Comparison of ENCODE assay signal across 14 mouse cellular contexts in genomic region chr8:11327298-11327697, GRCm38 (mm10). TPM values are rescaled to one million over a fixed set of nuclear protein-coding genes. Genes with fewer than 3 reads are reported as not detected.
A peak's percentile ranks its signal among the peaks of the same experiment; 100 is the strongest.
DNase-seq lines count a peak whose midpoint lies in the region; ATAC-seq and TF ChIP-seq lines count a peak whose summit lies in the region.
"Had no signal": no experiment of that assay in that cellular context is flagged by ENCODE, and none has a peak within 500 bp of the region (broad histone marks: within the 10 kb centered on the region; RNA-seq: fewer than 3 reads in every experiment).

No protein-coding gene starts in this region.

- H3K27ac ChIP-seq in kidney, adult 2 months (ENCODE audit: insufficient read depth, low read depth, low read length): peak overlapping the region; percentile 21; the same call in 1 of the 2 replicates
- no peak overlapping the region for H3K27ac ChIP-seq in embryonic facial prominence, embryonic 11.5 days (replicated peaks; ENCODE audit: low read depth, low read length)
- no peak overlapping the region for H3K27ac ChIP-seq in left cerebral cortex, adult 2 months
- H3K27ac ChIP-seq: layer of hippocampus, adult 2 months; liver, embryonic 12.5 days; neural tube, embryonic 13.5 days had no signal

- no peaks in the 10 kb centered on the region for H3K9me3 ChIP-seq in embryonic facial prominence, embryonic 11.5 days (replicated peaks; ENCODE audit: control insufficient read depth, low read length)
- H3K9me3 ChIP-seq: liver, embryonic 12.5 days; neural tube, embryonic 13.5 days had no signal

- no peak overlapping the region for H3K4me3 ChIP-seq in kidney, adult 2 months (ENCODE audit: insufficient read depth, low read depth, low read length)
- no peak overlapping the region for H3K4me3 ChIP-seq in embryonic facial prominence, embryonic 11.5 days (ENCODE audit: low read depth, low read length)
- H3K4me3 ChIP-seq in left cerebral cortex, adult 2 months: no peak overlapping the region
- H3K4me3 ChIP-seq: layer of hippocampus, adult 2 months; liver, embryonic 12.5 days; neural tube, embryonic 13.5 days had no signal

- DNase-seq in kidney, adult 2 months: no peak
- DNase-seq in kidney, adult 8-10 months: no peak
- peak; percentile 66 for DNase-seq in NIH3T3 (ENCODE audit: low read depth)
- peak; percentile 49 for DNase-seq in embryonic facial prominence, embryonic 11.5 days (ENCODE audit: low spot score)
- DNase-seq in kidney, postnatal 4 days: peak; percentile 56 to 65
- no peak for DNase-seq in left cerebral cortex, adult 2 months (ENCODE audit: extremely low spot score in 1 of 2, low spot score in 2 of 2)
- no peak for DNase-seq in thymus, postnatal 0 days (ENCODE audit: low spot score)
- DNase-seq in frontal cortex, postnatal 25 days (ENCODE audit: low spot score in 2 of 2): no peak
- DNase-seq: forebrain, postnatal 0 days; right cerebral cortex, postnatal 14 days had no signal

- no peak for TF ChIP-seq POLR2A in kidney, adult 2 months (IDR thresholded peaks at IDR 0.05; ENCODE audit: low read depth, low read length)

- no peak for TF ChIP-seq CTCF in kidney, adult 2 months (conservative IDR thresholded peaks at IDR 0.05; ENCODE audit: insufficient read depth, insufficient read length, low read depth, low read length)
- TF ChIP-seq CTCF in left cerebral cortex, adult 2 months (IDR thresholded peaks at IDR 0.05): no peak

- H3K9ac ChIP-seq in embryonic facial prominence, embryonic 11.5 days (replicated peaks; ENCODE audit: low read length): no peak overlapping the region
- H3K9ac ChIP-seq: forebrain, postnatal 0 days; liver, embryonic 12.5 days; neural tube, embryonic 13.5 days had no signal

- H3K27me3 ChIP-seq in kidney, adult 2 months (replicated peaks; ENCODE audit: control insufficient read depth, insufficient read depth, low read length): no peaks in the 10 kb centered on the region
- H3K27me3 ChIP-seq in embryonic facial prominence, embryonic 11.5 days (ENCODE audit: control insufficient read depth, insufficient read depth, low read length): no peaks in the 10 kb centered on the region
- H3K27me3 ChIP-seq: liver, embryonic 12.5 days; neural tube, embryonic 13.5 days had no signal

- H3K4me1 ChIP-seq in kidney, adult 2 months (ENCODE audit: control insufficient read depth, insufficient read depth, low read length): peaks cover 49% of the 10 kb centered on the region
- 0 out of 2 replicates have a peak, but pooled peaks cover 3% of the 10 kb centered on the region for H3K4me1 ChIP-seq in embryonic facial prominence, embryonic 11.5 days (ENCODE audit: control insufficient read depth, insufficient read depth, low read length)
- H3K4me1 ChIP-seq: liver, embryonic 12.5 days had no signal

- ATAC-seq in embryonic facial prominence, embryonic 11.5 days (replicated peaks; ENCODE audit: insufficient number of reproducible peaks, low FRiP score, low TSS enrichment, low read depth): no peak
- ATAC-seq: forebrain, postnatal 0 days; liver, embryonic 12.5 days had no signal

- WGBS in kidney, adult 2 months: 42% methylated on average over 4 of the region's 4 CpGs
- 32% methylated on average over 4 of the region's 4 CpGs for WGBS in embryonic facial prominence, embryonic 11.5 days

- intact Hi-C loops in left cerebral cortex, adult 2 months (cut with DNase I): no loop called here

- H3K36me3 ChIP-seq in kidney, adult 2 months (ENCODE audit: control insufficient read depth, insufficient read depth, low read length): no peaks in the 10 kb centered on the region
- H3K36me3 ChIP-seq in embryonic facial prominence, embryonic 11.5 days (replicated peaks; ENCODE audit: control insufficient read depth, insufficient read depth, low read depth, low read length): no peaks in the 10 kb centered on the region
- H3K36me3 ChIP-seq: liver, embryonic 12.5 days; neural tube, embryonic 13.5 days had no signal

- no peak overlapping the region for H3K4me2 ChIP-seq in embryonic facial prominence, embryonic 11.5 days (ENCODE audit: low read depth, low read length)
- H3K4me2 ChIP-seq: liver, embryonic 12.5 days; midbrain, embryonic 11.5 days; neural tube, embryonic 13.5 days had no signal

RNA-seq across cellular contexts. Expression of gene Col4a1, which starts 14.7 kb away (rescaled TPM):
- 216 and 304 TPM in 2 replicates for polyA plus RNA-seq in kidney, adult 2 months (2012; rRNA removed)
- polyA plus RNA-seq in embryonic facial prominence, embryonic 11.5 days (2014; fragmentation: Nextera tagmentation; extraction: Ambion mirVana): 93.6 and 114 TPM in 2 replicates
- 10 to 100 TPM; 55.4 to 66.2 TPM for total RNA-seq in left cerebral cortex, adult 2 months (2021)
- polyA plus RNA-seq in thymus, postnatal 0 days (2015; fragmentation: Nextera tagmentation; extraction: Ambion mirVana): 56.0 and 57.0 TPM in 2 replicates

RNA-seq across cellular contexts. Expression of gene Col4a2, which starts 14.7 kb away (rescaled TPM):
- 75.6 and 83.5 TPM in 2 replicates for polyA plus RNA-seq in kidney, adult 2 months (2012; rRNA removed)
- 26.7 and 30.3 TPM in 2 replicates for polyA plus RNA-seq in embryonic facial prominence, embryonic 11.5 days (2014; fragmentation: Nextera tagmentation; extraction: Ambion mirVana)
- 10 to 100 TPM; 57.1 to 60.9 TPM for total RNA-seq in left cerebral cortex, adult 2 months (2021)
- 25.4 and 27.8 TPM in 2 replicates for polyA plus RNA-seq in thymus, postnatal 0 days (2015; fragmentation: Nextera tagmentation; extraction: Ambion mirVana)

Comparison
In these comparisons a context has a peak if more than half of its experiments do, and no peak if none do; other contexts are left out.
1. DNase-seq: peak in NIH3T3 (single experiment), embryonic facial prominence, embryonic 11.5 days (single experiment) and kidney, postnatal 4 days (2 of 2); none in kidney, adult 2 months (single experiment), kidney, adult 8-10 months (0 of 2), left cerebral cortex, adult 2 months (0 of 2), thymus, postnatal 0 days (single experiment) and frontal cortex, postnatal 25 days (0 of 2).